Mouse (Mus musculus) hindbrain, postnatal 0 days (tissue): Measurements from ENCODE around the gene Prickle4. TPM values are rescaled to one million over a fixed set of nuclear protein-coding genes. Genes with fewer than 3 reads are reported as not detected.

Experiments used
- ATAC-seq: fragments of 200-750 bp; cut with Nextera tagmentation; 2 replicates; pipeline ENCODE4 v1.8.0; 2017; ENCODE audit warnings: mild to moderate bottlenecking, moderate TSS enrichment, moderate library complexity
- DNase-seq: peaks from one replicate; pipeline ENCODE4 v3.0.0-alpha.2; 2015; ENCODE audit warnings: low spot score
- H3K27ac ChIP-seq: fragments of 300-500 bp; sonication (generic); 2 replicates; pipeline ENCODE4 v1.5.1; 2014; ENCODE audit warnings: mild to moderate bottlenecking
- H3K27me3 ChIP-seq: fragments of 300-500 bp; sonication (generic); 2 replicates; pipeline ENCODE4 v1.6.1; 2014; ENCODE audit warnings: low read length, mixed read lengths; ENCODE audit not compliant: insufficient read depth
- H3K36me3 ChIP-seq: fragments of 300-500 bp; sonication (generic); 2 replicates; pipeline ENCODE4 v1.6.1; 2014; ENCODE audit warnings: low read length, mixed read lengths; ENCODE audit not compliant: insufficient read depth
- H3K4me1 ChIP-seq: fragments of 300-500 bp; sonication (generic); 2 replicates; pipeline ENCODE4 v1.6.1; 2014; ENCODE audit warnings: antibody characterized with exemption, low read length, mixed read lengths; ENCODE audit not compliant: insufficient read depth
- H3K4me2 ChIP-seq: fragments of 300-500 bp; sonication (generic); 2 replicates; pipeline ENCODE4 v1.6.1; 2014; ENCODE audit warnings: low read depth, mild to moderate bottlenecking, low read length, moderate library complexity, mixed read lengths
- H3K4me3 ChIP-seq: fragments of 300-500 bp; sonication (generic); 2 replicates; pipeline ENCODE4 v1.5.1; 2014; ENCODE audit warnings: low read length
- H3K9ac ChIP-seq: fragments of 300-500 bp; sonication (generic); replicated peaks from 2 replicates; pipeline ENCODE4 v1.6.1; 2014; ENCODE audit warnings: mild to moderate bottlenecking, low read length, moderate library complexity, mixed read lengths
- H3K9me3 ChIP-seq: fragments of 300-500 bp; sonication (generic); 2 replicates; pipeline ENCODE4 v1.6.1; 2016; ENCODE audit warnings: low read length, mixed read lengths
- CTCF ChIP-seq: IDR thresholded peaks from 2 replicates; pipeline ENCODE4 v1.5.1; 2016; ENCODE audit warnings: antibody characterized with exemption, control low read depth, low read depth
- WGBS: fragments of 180-500 bp; shearing (Covaris S2); extraction: QIAGEN DNeasy Blood & Tissue Kit; methylation state at CpG from one replicate; pipeline ENCODE4 v1.1.7; 2014; 5-methylcytosine and 5-hydroxymethylcytosine counted together
- polyA plus RNA-seq: library from polyadenylated mRNA; unstranded; fragments of >200 nt; fragmentation: Nextera tagmentation; extraction: Ambion mirVana; gene quantifications from 2 replicates; pipeline ENCODE4 v1.2.1, GENCODE M21; 2015
- total RNA-seq: library from RNA; depleted of rRNA; stranded (reverse); fragments of >200 nt; gene quantifications from 2 replicates; pipeline ENCODE4 v1.2.3, GENCODE M21; 2014

The Prickle4 gene
- total and polyA plus RNA-seq, 2 experiments from 2014 or later, result 1.5 to 2.2 TPM

GRCm38 (mm10) chr17:47707961-47708360 is 13.4 kb upstream of the Prickle4 start:
- no peak for TF ChIP-seq CTCF
- H3K9ac ChIP-seq, result no peak overlapping the region
- no peaks in the 10 kb centered on the region for H3K4me1 ChIP-seq
- H3K27me3 ChIP-seq, result no peaks in the 10 kb centered on the region
- no peak overlapping the region for H3K4me3 ChIP-seq
- DNase-seq (no peak), ATAC-seq (no peak)
- WGBS, result 84% methylated on average over 3 of the region's 3 CpGs
- H3K36me3 ChIP-seq, result no peaks in the 10 kb centered on the region
- H3K27ac ChIP-seq, result no peak overlapping the region
- H3K9me3 ChIP-seq, result no peaks in the 10 kb centered on the region
- no peak overlapping the region for H3K4me2 ChIP-seq

GRCm38 (mm10) chr17:47706196-47706595 is 11.7 kb upstream of the Prickle4 start:
- TF ChIP-seq CTCF, result no peak
- Histone ChIP-seq H3K4me1 (no peaks in the 10 kb centered on the region), H3K27me3 (no peaks in the 10 kb centered on the region), H3K9me3 (no peaks in the 10 kb centered on the region), H3K36me3 (0 out of 2 replicates have a peak, but pooled peaks cover 5% of the 10 kb centered on the region), H3K9ac (no peak overlapping the region), H3K4me3 (no peak overlapping the region), H3K27ac (no peak overlapping the region), H3K4me2 (no peak overlapping the region)
- DNase-seq (peak; percentile 23), ATAC-seq (no peak)
- 52% methylated on average over 1 of the region's 1 CpGs for WGBS

GRCm38 (mm10) chr17:47704692-47705091 is 10.2 kb upstream of the Prickle4 start:
- Histone ChIP-seq H3K9ac (no peak overlapping the region), H3K27me3 (no peaks in the 10 kb centered on the region), H3K4me2 (no peak overlapping the region), H3K36me3 (peaks cover 6% of the 10 kb centered on the region; the same call in 1 of the 2 replicates), H3K27ac (no peak overlapping the region), H3K4me1 (no peaks in the 10 kb centered on the region), H3K9me3 (no peaks in the 10 kb centered on the region), H3K4me3 (no peak overlapping the region)
- DNase-seq (no peak), ATAC-seq (no peak)
- 75% methylated on average over 4 of the region's 4 CpGs for WGBS
- no peak for TF ChIP-seq CTCF

- Histone ChIP-seq H3K36me3 (peaks cover 14% of the 10 kb centered on the region), H3K27me3 (no peaks in the 10 kb centered on the region), H3K4me1 (no peaks in the 10 kb centered on the region), H3K9ac (no peak overlapping the region), H3K4me2 (no peak overlapping the region), H3K9me3 (no peaks in the 10 kb centered on the region), H3K4me3 (no peak overlapping the region), H3K27ac (no peak overlapping the region)
- no peak for DNase-seq
- TF ChIP-seq CTCF, result no peak
- no peak for ATAC-seq
- WGBS, result 37% methylated on average over 20 of the region's 20 CpGs
Observed at GRCm38 (mm10) chr17:47703556-47703955, 9.0 kb upstream of the Prickle4 start.

- Histone ChIP-seq H3K36me3 (peaks cover 14% of the 10 kb centered on the region), H3K27me3 (no peaks in the 10 kb centered on the region), H3K9ac (no peak overlapping the region), H3K4me1 (no peaks in the 10 kb centered on the region), H3K27ac (no peak overlapping the region), H3K9me3 (no peaks in the 10 kb centered on the region), H3K4me2 (no peak overlapping the region), H3K4me3 (no peak overlapping the region)
- WGBS, result 50% methylated on average over 28 of the region's 28 CpGs
- TF ChIP-seq CTCF, result no peak
- ATAC-seq, result no peak
- no peak for DNase-seq
Observed at GRCm38 (mm10) chr17:47702548-47703345, 8.2 kb upstream of the Prickle4 start.

DNA sequence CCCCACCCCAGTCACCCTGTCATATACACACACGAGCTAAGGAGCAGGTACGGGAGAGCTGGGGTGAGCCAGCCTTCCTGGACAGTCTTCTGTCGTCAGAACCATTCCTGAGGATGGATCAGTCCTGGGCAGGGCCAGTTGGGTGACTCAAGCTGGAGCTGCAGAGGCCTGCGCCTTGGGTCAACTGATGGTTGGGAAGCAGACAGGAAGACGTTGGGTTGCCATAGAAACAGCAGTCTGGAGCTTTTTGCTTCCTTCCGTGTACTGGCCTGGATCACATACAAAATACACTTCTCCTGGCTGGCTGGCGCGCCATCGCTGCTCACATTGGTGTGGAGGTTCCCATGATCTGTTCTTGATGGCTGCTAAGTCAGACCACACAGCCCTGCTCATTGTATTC is 7.3 kb upstream of the Prickle4 start:
- H3K36me3 ChIP-seq, result peaks cover 14% of the 10 kb centered on the region
- peak; percentile 57 for DNase-seq

GRCm38 (mm10) chr17:47699055-47699454 is 4.5 kb upstream of the Prickle4 start:
- Histone ChIP-seq H3K27ac (no peak overlapping the region), H3K4me1 (0 out of 2 replicates have a peak, but pooled peaks cover 3% of the 10 kb centered on the region), H3K4me3 (no peak overlapping the region), H3K9me3 (no peaks in the 10 kb centered on the region), H3K36me3 (peaks cover 14% of the 10 kb centered on the region), H3K4me2 (no peak overlapping the region), H3K27me3 (no peaks in the 10 kb centered on the region), H3K9ac (no peak overlapping the region)
- 75% methylated on average over 2 of the region's 2 CpGs for WGBS
- ATAC-seq (no peak), DNase-seq (no peak)
- no peak for TF ChIP-seq CTCF

More for the DNA sequence above, 7.3 kb upstream of the Prickle4 start:
- H3K4me1 ChIP-seq, result no peaks in the 10 kb centered on the region
- peak; percentile 50 for ATAC-seq
- no peak for TF ChIP-seq CTCF
- no peak overlapping the region for H3K9ac ChIP-seq
- H3K27me3 ChIP-seq, result no peaks in the 10 kb centered on the region
- no peak overlapping the region for H3K4me3 ChIP-seq
- peak overlapping the region; percentile 58; the same call in 1 of the 2 replicates for H3K27ac ChIP-seq
- no peak overlapping the region for H3K4me2 ChIP-seq
- WGBS, result 65% methylated on average over 9 of the region's 9 CpGs
- H3K9me3 ChIP-seq, result no peaks in the 10 kb centered on the region
